Mouse (Mus musculus): ENCODE results near the gene Myh11.

Gene Myh11

DNA sequence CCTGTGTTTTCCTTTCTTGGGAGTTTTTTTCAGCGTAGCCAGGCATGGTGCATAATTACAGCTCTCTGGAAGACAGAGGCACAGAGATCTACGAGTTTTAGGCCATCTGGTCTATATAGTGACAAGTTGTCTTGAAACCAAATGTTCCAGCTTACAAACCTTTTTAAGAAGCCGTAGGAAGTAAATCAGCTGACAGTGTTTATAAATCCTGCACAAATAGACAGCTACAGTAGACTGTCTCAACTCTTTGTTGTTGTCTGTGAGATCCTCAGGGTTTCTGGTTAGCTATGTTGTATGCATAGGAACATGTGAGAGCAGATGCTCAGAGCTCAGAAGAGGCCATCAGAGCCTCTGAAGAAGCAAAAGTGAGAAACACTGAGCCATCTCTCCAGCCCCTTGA lies 6.0 kb upstream of the Myh11 start:
- TF ChIP-seq GATA4 (IDR thresholded peaks at IDR 0.05; ENCODE audit: insufficient replicate concordance, low read length): no peak

GRCm38 (mm10) chr16:14296544-14297124 lies 5.5 kb upstream of the Myh11 start:
- TF ChIP-seq GATA4 (IDR thresholded peaks at IDR 0.05; ENCODE audit: insufficient replicate concordance, low read length): no peak

DNA sequence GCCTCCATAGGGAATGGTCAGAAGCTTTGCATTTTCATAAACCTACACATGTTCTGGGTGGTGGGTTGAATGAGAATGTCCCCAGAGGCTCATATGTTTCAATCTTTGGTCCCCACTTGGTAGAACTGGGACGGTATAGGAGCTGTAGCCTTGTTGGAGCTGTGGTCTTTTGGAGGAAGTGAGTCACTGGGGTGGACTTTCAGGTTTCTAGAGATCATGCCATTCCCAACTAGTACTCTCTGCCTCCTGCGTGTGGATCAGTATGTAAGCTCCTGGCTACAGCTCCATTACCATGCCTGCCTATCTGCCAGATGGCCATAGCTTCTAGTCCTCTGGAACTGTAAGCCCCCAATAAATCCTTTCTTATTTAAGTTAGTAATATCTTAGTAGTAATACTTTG lies 4.1 kb upstream of the Myh11 start:
- TF ChIP-seq GATA4 (IDR thresholded peaks at IDR 0.05; ENCODE audit: insufficient replicate concordance, low read length): no peak

DNA sequence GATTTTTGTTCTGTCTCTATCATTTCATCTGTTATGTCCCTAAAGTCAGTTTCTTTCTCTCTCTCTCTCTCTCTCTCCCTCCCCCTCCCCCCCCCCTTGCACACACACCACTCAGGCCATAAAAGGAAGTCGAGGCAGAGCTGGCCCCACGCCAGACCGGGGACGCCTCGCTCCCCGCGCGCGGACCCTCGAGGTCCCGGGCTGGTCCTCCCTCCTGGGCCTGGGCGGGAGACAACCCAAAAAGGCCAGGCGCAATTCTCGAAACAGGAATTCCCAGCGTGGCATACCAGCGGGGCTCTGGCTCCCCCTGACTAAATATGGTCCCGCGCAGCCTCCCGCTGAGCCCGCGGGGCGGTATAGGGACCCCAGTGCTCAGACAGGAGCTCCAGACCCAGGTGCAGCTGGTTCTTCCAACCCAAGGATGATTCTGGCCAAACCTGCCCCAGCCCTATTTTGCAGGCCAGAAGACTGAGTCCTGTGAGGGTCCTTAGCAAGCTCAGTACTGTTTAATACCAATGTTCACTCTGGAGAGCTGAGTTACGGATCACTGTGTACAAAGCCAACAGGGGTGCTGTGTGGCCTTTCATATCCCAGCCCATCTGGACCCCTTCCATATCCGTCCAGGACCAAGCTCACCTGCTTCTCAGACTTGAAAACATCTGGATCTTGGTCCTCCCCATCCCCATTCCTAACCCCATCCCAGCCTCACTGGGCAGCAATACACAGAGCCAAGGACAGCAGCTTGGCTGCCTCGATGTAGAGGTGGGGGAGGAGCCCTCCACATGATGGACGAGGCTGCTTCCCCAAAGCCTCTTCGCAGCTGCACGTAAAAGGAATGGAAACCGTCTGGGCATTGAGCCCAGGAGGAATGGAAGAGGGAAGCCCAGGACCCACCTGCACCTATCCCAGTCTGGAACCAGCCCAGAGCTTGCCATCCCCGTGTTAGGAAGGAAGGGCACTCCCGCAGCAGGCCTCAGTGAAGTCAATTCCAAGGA lies 1.3 kb upstream of the Myh11 start:
- no peak for TF ChIP-seq GATA4 (IDR thresholded peaks at IDR 0.05; ENCODE audit: insufficient replicate concordance, low read length)

DNA sequence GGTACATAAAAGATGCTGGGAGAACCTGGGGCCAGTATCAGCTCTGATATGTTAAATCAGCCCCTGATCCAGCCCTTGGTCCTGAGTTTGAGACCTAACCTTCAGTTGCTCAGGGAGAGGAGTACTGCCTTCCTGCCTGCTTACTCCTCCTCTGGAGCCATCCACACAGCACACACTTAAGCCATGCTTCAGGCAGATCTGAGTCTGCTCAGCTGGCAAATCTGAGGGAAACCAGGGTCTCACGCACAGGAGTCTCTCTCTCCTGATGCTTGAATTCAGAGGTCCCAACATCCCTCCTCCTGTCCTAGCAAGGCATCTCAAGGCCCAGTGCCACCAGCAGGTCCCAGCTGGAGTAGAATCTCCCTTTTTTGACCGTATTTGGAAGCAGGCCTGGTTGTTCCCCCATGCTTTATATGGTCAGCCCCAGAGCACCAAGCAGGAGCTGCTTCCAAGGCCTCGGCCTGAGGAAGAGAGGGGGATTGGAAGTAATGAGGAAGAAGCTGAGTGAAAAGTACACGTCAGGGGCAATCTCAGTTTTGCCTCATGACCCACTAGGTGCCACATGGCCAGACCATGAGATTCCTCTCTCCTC lies 18.7 kb downstream of the Myh11 start:
- no peak for TF ChIP-seq GATA4 (IDR thresholded peaks at IDR 0.05; ENCODE audit: insufficient replicate concordance, low read length)

- TF ChIP-seq GATA4 (IDR thresholded peaks at IDR 0.05; ENCODE audit: insufficient replicate concordance, low read length): no peak
These were observed 25.8 kb downstream of the Myh11 start for GRCm38 (mm10) chr16:14265203-14265920.

DNA sequence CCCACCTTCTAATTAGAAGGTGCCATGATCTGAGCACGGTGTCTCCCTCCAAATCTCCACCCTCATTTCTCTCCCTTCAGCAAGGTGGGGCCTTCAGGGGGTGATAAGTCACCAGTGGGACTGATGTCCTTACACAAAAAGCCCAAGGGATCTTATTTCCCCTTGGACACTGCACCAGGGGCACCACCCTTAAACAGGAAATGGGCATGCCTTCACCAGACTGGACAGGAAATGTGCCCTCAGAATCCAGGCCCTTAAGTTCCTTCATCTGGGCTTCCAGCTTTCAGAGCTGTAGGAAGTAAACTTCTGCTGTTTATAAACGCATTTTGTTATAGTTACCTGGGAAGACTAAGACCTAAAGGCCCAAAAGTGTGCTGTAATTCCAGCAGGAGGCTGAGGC lies 26.7 kb downstream of the Myh11 start:
- TF ChIP-seq GATA4 (IDR thresholded peaks at IDR 0.05; ENCODE audit: insufficient replicate concordance, low read length): no peak

GRCm38 (mm10) chr16:14263241-14263640 lies 27.9 kb downstream of the Myh11 start:
- no peak for TF ChIP-seq GATA4 (IDR thresholded peaks at IDR 0.05; ENCODE audit: insufficient replicate concordance, low read length)

DNA sequence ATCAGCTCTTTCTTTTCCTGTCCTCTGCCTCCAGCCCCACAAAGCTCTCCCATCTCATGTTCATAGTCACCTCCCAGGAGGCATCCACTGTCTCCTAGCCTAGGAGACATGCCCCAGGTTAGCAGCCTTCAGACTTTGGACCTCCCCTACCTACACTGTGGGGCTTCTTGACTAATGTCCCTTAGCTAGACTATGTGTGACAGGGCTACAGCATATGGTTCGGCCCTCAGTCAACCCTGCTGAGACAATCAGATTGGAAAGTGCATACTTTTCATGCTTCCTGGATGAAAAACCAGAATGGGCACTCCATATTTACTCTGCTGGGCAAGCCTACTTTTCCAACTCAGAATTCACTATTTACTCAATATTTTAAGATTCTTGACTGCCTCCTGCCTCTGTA lies 28.8 kb downstream of the Myh11 start:
- no peak for TF ChIP-seq GATA4 (IDR thresholded peaks at IDR 0.05; ENCODE audit: insufficient replicate concordance, low read length)

DNA sequence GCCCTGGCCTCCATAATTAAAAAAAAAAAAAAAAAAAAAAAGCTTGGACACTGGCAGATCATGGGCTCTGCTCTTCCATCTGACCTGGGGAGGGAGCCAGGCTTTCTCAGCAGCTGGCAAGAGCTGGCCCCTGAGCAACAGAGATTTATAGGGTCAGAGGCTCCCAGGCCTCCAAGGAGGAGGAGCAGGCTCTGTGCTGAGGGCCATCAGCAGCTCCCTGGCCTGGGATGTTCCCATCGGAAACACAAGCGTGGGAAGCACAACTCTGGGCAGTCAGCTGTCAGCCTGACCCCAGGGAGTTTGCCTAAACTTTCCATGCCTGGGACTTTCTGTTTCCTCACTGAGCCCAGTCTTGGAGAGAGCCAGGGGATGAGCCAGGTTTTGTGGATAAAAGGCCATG lies 32.3 kb downstream of the Myh11 start:
- TF ChIP-seq GATA4 (IDR thresholded peaks at IDR 0.05; ENCODE audit: insufficient replicate concordance, low read length): no peak

GRCm38 (mm10) chr16:14253586-14253985 lies 37.6 kb downstream of the Myh11 start:
- no peak for TF ChIP-seq GATA4 (IDR thresholded peaks at IDR 0.05; ENCODE audit: insufficient replicate concordance, low read length)

- TF ChIP-seq GATA4 (IDR thresholded peaks at IDR 0.05; ENCODE audit: insufficient replicate concordance, low read length): no peak
These were observed 38.3 kb downstream of the Myh11 start for GRCm38 (mm10) chr16:14252877-14253276.

GRCm38 (mm10) chr16:14249913-14250312 lies 41.3 kb downstream of the Myh11 start:
- no peak for TF ChIP-seq GATA4 (IDR thresholded peaks at IDR 0.05; ENCODE audit: insufficient replicate concordance, low read length)

DNA sequence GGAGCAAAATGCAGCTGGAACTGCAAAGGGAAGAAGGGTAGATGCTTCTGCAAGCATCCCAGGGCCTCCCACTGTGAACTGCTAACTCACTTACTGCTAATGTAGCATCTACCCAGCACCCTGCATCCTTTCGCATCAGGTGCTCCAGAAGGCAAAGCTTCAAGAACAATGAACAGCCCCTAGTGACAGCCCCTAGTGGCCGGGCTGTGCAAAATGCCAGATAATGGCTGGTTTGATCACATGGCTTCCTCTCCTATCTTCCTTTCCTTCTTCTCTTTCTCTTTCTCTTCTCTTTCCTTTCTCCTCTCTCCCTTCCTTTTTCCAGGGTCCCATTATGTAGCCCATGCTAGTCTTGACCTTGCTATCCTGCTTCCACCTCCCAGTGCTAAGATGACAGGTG lies 48.6 kb downstream of the Myh11 start:
- TF ChIP-seq GATA4 (IDR thresholded peaks at IDR 0.05; ENCODE audit: insufficient replicate concordance, low read length): no peak

DNA sequence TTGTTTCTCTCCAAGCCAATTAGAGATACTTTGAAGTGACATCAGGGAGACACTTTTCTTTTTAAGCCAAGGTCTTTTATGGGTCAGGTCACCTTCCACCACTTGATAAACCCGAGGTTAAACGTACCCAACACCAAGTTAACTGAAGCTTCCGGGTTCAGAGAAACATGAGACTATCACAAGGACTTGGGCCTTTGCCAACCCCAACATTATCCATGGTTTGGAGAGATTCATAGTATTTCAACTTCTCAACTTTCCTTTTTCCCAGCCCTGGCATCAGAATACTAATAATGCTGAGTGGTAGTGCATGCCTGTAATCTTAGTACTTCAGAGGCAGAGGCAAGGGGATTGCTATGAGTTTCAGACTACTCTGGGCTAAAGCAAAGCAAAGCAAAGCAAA lies 49.1 kb downstream of the Myh11 start:
- no peak for TF ChIP-seq GATA4 (IDR thresholded peaks at IDR 0.05; ENCODE audit: insufficient replicate concordance, low read length)

All from liver, adult (tissue).